Mouse (Mus musculus) G1E (cell line): Measurements from ENCODE around the gene Magi1.

Experiments used
- CTCF ChIP-seq: IDR thresholded peaks from 2 replicates; pipeline ENCODE4 v1.5.1; 2012; ENCODE audit warnings: low read depth, low read length, inconsistent platforms, mixed read lengths
- GATA1 ChIP-seq: IDR thresholded peaks from 2 replicates; pipeline ENCODE4 v1.6.1; 2012; ENCODE audit warnings: borderline replicate concordance, low read length, inconsistent platforms, mixed read lengths
- GATA2 ChIP-seq: IDR thresholded peaks from 2 replicates; pipeline ENCODE4 v1.6.1; 2012; ENCODE audit warnings: low read depth, low read length, inconsistent platforms, borderline replicate concordance
- POLR2AphosphoS5 ChIP-seq: IDR thresholded peaks from 2 replicates; pipeline ENCODE4 v1.6.1; 2012; ENCODE audit warnings: low read depth, low read length, inconsistent platforms; ENCODE audit not compliant: insufficient replicate concordance
- TAL1 ChIP-seq: conservative IDR thresholded peaks from 2 replicates; pipeline ENCODE4 v1.6.1; 2012; ENCODE audit warnings: low read depth, low read length, inconsistent platforms, mixed read lengths

DNA sequence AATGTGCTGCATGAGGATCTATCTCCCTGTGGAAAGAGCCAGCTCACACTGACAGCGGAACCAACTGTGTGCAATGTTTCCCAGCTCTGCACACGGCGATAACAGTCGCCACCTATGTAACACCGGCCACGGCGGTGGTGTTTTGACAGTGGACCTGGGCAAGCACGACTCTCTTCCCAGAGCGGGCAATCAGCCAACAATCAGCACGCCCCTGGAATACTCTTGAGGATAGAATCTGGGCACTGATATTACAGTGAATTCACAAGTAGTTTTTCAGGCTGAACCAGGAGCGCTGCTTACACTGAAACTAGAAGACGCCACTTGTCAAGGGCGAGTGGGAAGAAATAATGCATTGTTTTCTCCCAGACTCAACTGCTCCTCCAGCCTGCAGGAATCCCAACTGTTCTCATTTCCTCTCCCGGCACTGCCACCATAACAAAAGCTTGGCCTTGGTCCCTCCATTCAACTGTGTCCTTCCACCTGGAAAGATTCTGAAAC lies 100.3 kb downstream of the Magi1 start:
- TF ChIP-seq TAL1 (no peak), CTCF (no peak), GATA2 (no peak), GATA1 (no peak), POLR2AphosphoS5 (no peak)
